Mouse (Mus musculus) layer of hippocampus, postnatal 36 days (tissue): ENCODE measurements around the gene Fads2. TPM values are rescaled to one million over a fixed set of nuclear protein-coding genes. Genes with fewer than 3 reads are reported as not detected.
A peak's percentile ranks its signal among the peaks of the same experiment; 100 is the strongest.

Experiments used
- DNase-seq, 2 experiments: peaks; one replicate each; pipeline ENCODE4 v3.0.0; 2022
- total RNA-seq, 2 experiments: library from RNA; stranded (reverse); gene quantifications; 2 replicates each; pipeline ENCODE4 v1.2.3; 2021

Fads2 gene
- total RNA-seq, 2 experiments from 2014 or later = 151 to 155 TPM

GRCm38 (mm10) chr19:10041388-10042148 is 60.0 kb downstream of the Fads2 start, which contains the start of gene Fads3:
Gene Fads3 (plus strand): TSS chr19:10041569.
- peak; percentile 75 to 77 for DNase-seq

- DNase-seq = no peak
Measured at GRCm38 (mm10) chr19:10040866-10041387, 60.6 kb downstream of the Fads2 start.

GRCm38 (mm10) chr19:10039615-10040014 is 61.9 kb downstream of the Fads2 start:
- no peak for DNase-seq

GRCm38 (mm10) chr19:10038910-10039309 is 62.6 kb downstream of the Fads2 start:
- DNase-seq = no peak

GRCm38 (mm10) chr19:10038364-10038763 is 63.2 kb downstream of the Fads2 start:
- DNase-seq = no peak

GRCm38 (mm10) chr19:10037534-10037933 is 64.0 kb downstream of the Fads2 start:
- DNase-seq = no peak

GRCm38 (mm10) chr19:10034785-10035447 is 66.6 kb downstream of the Fads2 start:
- peak; percentile 71 to 74 for DNase-seq

- no peak for DNase-seq
Measured at GRCm38 (mm10) chr19:10034356-10034755, 67.2 kb downstream of the Fads2 start.

GRCm38 (mm10) chr19:10033211-10033973 is 68.2 kb downstream of the Fads2 start:
- DNase-seq = peak; percentile 37 to 47

- no peak for DNase-seq
Measured at GRCm38 (mm10) chr19:10029746-10030145, 71.8 kb downstream of the Fads2 start.

- DNase-seq = no peak
Measured at GRCm38 (mm10) chr19:10025169-10025875, 76.2 kb downstream of the Fads2 start.

GRCm38 (mm10) chr19:10023304-10023758 is 78.2 kb downstream of the Fads2 start:
- DNase-seq = no peak

- peak; percentile 52 to 69 for DNase-seq
Measured at GRCm38 (mm10) chr19:10022414-10023303, 78.9 kb downstream of the Fads2 start.

- no peak for DNase-seq
Measured at GRCm38 (mm10) chr19:10021981-10022380, 79.6 kb downstream of the Fads2 start.

- no peak for DNase-seq
Measured at GRCm38 (mm10) chr19:10019214-10019760, 82.3 kb downstream of the Fads2 start.

- no peak for DNase-seq
Measured at GRCm38 (mm10) chr19:10018527-10018818, 83.1 kb downstream of the Fads2 start.

GRCm38 (mm10) chr19:10017637-10018526 is 83.7 kb downstream of the Fads2 start:
- peak; percentile 83 to 87 for DNase-seq

- no peak for DNase-seq
Measured at GRCm38 (mm10) chr19:10016151-10016550, 85.4 kb downstream of the Fads2 start.

GRCm38 (mm10) chr19:10015442-10015841 is 86.1 kb downstream of the Fads2 start:
- DNase-seq = no peak

GRCm38 (mm10) chr19:10014824-10015223 is 86.7 kb downstream of the Fads2 start:
- DNase-seq = no peak
